Comparison of ENCODE assay signal across 8 mouse cellular contexts in the genomic region with DNA sequence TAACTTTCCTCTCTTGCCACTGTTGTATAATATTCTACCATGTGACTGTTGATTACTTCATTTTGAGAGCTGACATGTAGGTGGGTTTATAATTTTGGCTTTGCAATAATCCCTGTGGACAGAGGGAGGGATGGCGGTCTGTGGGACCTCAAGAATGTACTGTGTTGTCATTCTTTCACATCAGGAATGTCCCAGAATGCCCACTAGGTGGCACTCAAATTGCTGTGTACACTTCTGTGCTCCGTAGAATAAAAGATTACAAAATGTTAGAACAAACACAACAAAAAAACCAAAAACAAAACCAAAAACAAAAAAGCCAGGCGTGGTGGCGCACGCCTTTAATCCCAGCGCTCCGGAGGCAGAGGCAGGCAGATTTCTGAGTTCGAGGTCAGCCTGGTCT. TPM values are rescaled to one million over a fixed set of nuclear protein-coding genes. Genes with fewer than 3 reads are reported as not detected.
DNase-seq lines count a peak whose midpoint lies in the region.

No protein-coding gene starts in this region.

- DNase-seq in heart, adult 8-10 months (ENCODE audit: low spot score) = peak; percentile 24
- no peak for DNase-seq in heart, adult 9 months (ENCODE audit: low spot score in 2 of 2)
- DNase-seq in CD4-positive helper T cell, adult 2 months (ENCODE audit: low read depth, low spot score) = peak; percentile 47
- DNase-seq in R1 (ENCODE audit: low read depth, low spot score) = peak; percentile 64
- peak; percentile 40 to 65 for DNase-seq in kidney, postnatal 25 days
- DNase-seq in thymus, postnatal 0 days (ENCODE audit: low spot score) = peak; percentile 32
- DNase-seq in urinary bladder, adult 18-20 months (ENCODE audit: low spot score in 2 of 2) = no peak
- no peak for DNase-seq in cerebellum, adult 9-11 months

RNA-seq across cellular contexts. Expression of gene Prim2, which starts 14.9 kb away (rescaled TPM):
- 1 to 10 TPM; 1.5 to 2.4 (median 1.8) TPM for total RNA-seq in heart, adult 8-10 months (2022)
- 43.6 and 46.3 TPM in 2 replicates for polyA plus RNA-seq in thymus, postnatal 0 days (2015; fragmentation: Nextera tagmentation; extraction: Ambion mirVana)

RNA-seq across cellular contexts. Expression of gene Rab23, which starts 35.2 kb away (rescaled TPM):
- total RNA-seq in heart, adult 8-10 months (2022) = 10 to 100 TPM in 1 of 4 experiments, 1 to 10 TPM in 3; 6.2 to 10.6 (median 6.8) TPM
- polyA plus RNA-seq in thymus, postnatal 0 days (2015; fragmentation: Nextera tagmentation; extraction: Ambion mirVana) = 7.8 and 9.6 TPM in 2 replicates

Comparison
In these comparisons a context has a peak if more than half of its experiments do, and no peak if none do; other contexts are left out.
1. DNase-seq: peak in heart, adult 8-10 months (single experiment), CD4-positive helper T cell, adult 2 months (single experiment), R1 (single experiment), kidney, postnatal 25 days (2 of 2) and thymus, postnatal 0 days (single experiment); none in heart, adult 9 months (0 of 2), urinary bladder, adult 18-20 months (0 of 2) and cerebellum, adult 9-11 months (single experiment).